Mouse (Mus musculus): Measurements from ENCODE around the gene Olfr697. TPM values are rescaled to one million over a fixed set of nuclear protein-coding genes. Genes with fewer than 3 reads are reported as not detected.
"Not testable (repeated sequence)": the region's sequence is repeated elsewhere in the genome, so short reads cannot be mapped to it uniquely, and the experiment has no call there.

Olfr697 gene
- total RNA-seq (2021): not detected
- long read RNA-seq, experiment 1: 0 reads
- long read RNA-seq, experiment 2: 0 reads

DNA sequence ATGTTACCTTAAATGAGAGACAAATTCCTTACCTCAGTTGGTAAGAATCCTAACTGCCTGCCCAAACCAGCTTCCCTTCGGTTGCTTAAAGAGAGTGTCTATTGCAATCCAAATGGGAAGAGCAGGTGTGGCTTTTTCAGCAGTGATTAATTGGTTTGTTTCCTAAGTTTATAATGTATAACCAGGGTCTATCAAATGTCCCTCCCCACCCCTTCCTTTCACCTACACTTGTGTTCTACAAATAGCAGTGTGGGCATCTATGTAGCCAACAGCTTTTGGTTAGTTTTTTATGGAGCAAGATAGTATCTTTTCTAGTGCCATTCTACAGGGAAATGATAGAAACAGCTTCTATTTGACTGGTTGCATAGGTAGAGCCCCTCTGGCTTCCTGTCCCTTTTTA lies at the start of gene Olfr697:
TSS of gene Olfr697 (minus strand) at position 101 of the 400 bp plus-strand sequence.
- DNase-seq (ENCODE audit: low spot score in 2 of 2): no peak

DNA sequence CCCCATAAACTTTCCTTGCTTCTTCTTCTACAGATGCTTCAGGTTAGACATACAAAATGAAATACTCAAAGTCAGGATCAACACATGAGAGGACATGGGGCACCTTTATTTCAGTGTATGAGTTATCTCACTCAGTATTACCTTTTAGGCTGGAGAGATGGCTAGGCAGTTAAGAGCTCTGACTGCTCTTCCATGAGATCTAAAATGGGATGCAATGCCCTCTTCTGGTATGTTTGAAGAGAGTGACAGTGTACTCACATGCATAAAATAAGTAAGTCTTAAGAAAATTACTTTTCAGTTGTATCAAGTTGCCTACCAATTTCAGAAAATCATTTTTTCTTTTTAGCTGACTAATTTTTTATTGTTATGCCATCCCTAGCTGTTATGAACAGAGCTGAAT lies 46.1 kb upstream of the Olfr697 start:
- no peak for DNase-seq (ENCODE audit: low spot score in 2 of 2)

- DNase-seq (ENCODE audit: low spot score in 2 of 2): not testable (repeated sequence)
These were observed 18.8 kb upstream of the Olfr697 start for GRCm38 (mm10) chr7:106761008-106761407.

DNA sequence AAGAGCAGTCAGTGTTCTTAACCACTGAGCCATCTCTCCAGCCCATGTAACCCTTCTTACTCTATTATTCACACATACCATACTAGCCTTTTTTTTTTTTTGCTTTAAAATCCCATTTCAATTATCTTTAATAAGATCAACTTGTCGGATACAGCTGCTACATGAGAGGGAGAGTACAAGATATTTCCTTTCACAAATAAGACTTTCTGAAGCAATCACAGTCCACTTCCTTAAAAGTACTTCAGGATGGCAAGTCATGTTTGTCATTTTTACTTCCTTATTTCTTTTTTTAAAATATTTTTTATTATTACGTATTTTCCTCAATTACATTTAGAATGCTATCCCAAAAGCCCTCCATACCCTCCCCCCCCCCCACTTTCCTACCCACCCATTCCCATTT lies 16.6 kb upstream of the Olfr697 start:
- no peak for DNase-seq (ENCODE audit: low spot score in 2 of 2)

DNA sequence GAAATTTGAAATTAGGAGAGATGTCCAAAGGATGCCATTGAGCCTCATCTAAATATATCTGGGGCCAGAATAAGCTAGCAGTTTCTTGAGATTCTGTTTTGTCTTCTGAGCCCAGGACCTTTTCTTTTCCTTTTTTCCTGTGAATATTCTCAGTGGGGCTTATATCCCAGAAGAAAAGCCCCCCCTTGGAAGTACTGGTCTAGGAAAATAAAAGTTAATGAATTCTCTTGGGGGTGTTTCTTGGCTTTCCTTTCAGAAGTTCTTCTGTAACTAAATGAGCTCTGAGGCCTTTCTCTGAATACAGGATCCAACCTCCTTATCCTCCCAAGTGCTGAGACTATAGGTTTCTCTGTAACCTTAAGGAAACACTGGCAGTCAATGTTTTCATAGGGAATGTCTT lies 13.1 kb upstream of the Olfr697 start, which contains the start of gene Olfr698:
TSS of gene Olfr698 (minus strand) at position 101 of the 400 bp plus-strand sequence.
- no peak for DNase-seq (ENCODE audit: low spot score in 2 of 2)

GRCm38 (mm10) chr7:106745811-106746210 lies 3.6 kb upstream of the Olfr697 start:
- no peak for DNase-seq (ENCODE audit: low spot score in 2 of 2)

DNA sequence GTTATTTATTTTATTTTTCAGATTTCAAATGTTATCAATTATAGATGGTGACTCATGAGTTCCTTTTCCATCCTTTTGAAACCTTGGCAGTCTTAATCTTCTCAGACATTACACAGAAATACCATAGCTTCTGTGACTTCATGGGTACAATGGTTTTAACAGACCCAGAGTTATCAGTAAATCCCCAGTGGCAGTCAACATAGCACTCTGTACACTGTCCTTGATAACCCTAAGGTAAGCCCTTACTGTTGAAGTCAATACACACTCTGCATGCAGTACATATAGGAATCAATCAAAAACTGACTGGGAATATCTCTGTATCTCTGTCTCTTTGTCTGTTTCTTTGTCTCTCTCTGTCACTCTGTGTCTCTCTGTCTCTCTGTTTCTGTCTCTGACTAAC lies 5.2 kb downstream of the Olfr697 start:
- DNase-seq (ENCODE audit: low spot score in 2 of 2): no peak

- DNase-seq (ENCODE audit: low spot score in 2 of 2): no peak
These were observed 8.5 kb downstream of the Olfr697 start for GRCm38 (mm10) chr7:106733717-106734116.

DNA sequence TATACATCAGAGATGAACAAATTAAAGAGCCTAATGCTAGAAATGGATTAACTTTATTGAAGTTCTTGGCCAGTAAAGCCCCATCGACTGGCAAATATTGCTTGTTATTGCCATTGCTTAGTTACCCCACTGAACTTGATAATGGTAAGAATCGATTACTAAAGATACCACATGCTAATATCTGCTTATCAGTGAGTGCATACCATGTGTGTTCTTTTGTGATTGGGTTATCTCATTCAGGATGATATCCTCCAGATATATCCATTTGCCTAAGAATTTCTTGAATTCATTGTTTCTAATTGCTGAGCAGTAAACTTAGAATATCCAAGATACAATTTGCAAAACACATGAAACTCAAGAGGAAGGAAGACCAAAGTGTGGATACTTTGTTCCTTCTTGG lies 16.6 kb downstream of the Olfr697 start:
- not testable (repeated sequence) for DNase-seq (ENCODE audit: low spot score in 2 of 2)

- no peak for DNase-seq (ENCODE audit: low spot score in 2 of 2)
These were observed 25.9 kb downstream of the Olfr697 start, which contains the start of gene Olfr695 for GRCm38 (mm10) chr7:106716296-106716695. TSS of gene Olfr695 (minus strand) at chr7:106716396.

GRCm38 (mm10) chr7:106711463-106711862 lies 30.8 kb downstream of the Olfr697 start:
- no peak for DNase-seq (ENCODE audit: low spot score in 2 of 2)

DNA sequence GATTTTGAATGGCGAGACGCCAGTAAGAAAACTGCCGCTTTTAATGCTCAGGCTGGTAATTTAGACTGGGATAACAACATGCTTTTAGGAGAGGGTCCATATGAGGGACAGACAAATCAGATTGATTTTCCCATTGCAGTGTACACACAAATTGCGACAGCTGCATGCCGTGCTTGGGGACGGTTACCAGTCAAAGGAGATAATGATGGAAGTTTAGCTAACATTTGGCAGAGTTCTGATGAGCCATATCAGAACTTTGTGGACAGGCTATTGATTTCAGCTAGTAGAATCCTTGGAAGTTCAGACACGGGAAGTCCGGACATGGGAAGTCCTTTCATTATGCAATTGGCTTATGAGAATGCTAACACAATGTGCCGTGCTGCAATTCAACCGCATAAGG lies 34.5 kb downstream of the Olfr697 start:
- not testable (repeated sequence) for DNase-seq (ENCODE audit: low spot score in 2 of 2)

- DNase-seq (ENCODE audit: low spot score in 2 of 2): no peak
These were observed 45.4 kb downstream of the Olfr697 start for GRCm38 (mm10) chr7:106696891-106697290.

DNA sequence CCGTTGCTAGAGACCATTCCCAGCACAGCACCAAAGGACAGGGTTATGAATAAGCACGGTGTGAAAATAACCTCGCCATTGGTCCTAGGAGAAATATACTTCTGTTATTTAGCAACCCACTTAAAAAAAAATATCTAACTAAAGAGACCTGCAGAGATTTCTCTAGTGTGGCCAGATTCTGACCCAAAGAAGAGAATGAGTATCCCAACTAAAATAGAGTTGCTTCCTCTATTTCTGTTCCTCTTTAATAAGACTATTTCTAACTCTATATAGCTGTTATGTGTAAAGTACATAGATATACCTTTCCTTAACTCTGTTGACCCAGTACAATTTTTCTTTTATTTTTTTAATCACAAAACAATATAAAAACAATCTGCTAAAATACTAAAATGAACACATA lies 49.3 kb downstream of the Olfr697 start:
- DNase-seq (ENCODE audit: low spot score in 2 of 2): no peak

DNA sequence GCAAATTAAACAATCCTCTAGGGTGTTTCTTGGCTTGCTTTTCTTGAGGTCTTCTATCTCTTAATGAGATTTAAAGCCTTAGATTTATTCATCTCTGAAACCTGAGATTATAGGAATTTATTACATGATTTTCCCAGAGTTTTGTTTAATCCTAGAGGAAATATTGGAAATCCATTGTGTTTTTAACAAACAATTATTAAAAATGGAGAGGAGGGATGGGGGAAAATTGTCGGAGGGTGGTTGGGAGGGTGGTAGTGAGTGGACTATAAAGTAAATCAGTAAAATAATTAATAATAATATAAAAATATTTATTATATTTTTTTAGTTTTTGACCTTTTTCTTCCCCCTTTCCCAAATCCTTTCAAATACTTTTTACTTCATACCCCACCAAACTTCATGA lies 50.5 kb downstream of the Olfr697 start, which contains the start of gene Olfr694:
TSS of gene Olfr694 (minus strand) at position 101 of the 400 bp plus-strand sequence.
- DNase-seq (ENCODE audit: low spot score in 2 of 2): no peak

Other genes with a start within 250 kb of the Olfr697 start
- not detected for gene Olfr693, start 61.9 kb downstream of the Olfr697 start, total RNA-seq (2021)
- gene Olfr694, start 50.6 kb downstream of the Olfr697 start, total RNA-seq (2021): not detected
- not detected for gene Olfr695, start 26.0 kb downstream of the Olfr697 start, total RNA-seq (2021)
- not detected for gene Olfr698, start 13.0 kb upstream of the Olfr697 start, total RNA-seq (2021)
- not detected for gene Olfr699, start 50.8 kb upstream of the Olfr697 start, total RNA-seq (2021)
- gene Olfr700, start 66.4 kb upstream of the Olfr697 start, total RNA-seq (2021): not detected
- gene Olfr701, start 71.7 kb upstream of the Olfr697 start, total RNA-seq (2021): not detected
- not detected for gene Olfr702, start 91.5 kb upstream of the Olfr697 start, total RNA-seq (2021)
- not detected for gene Olfr703, start 100.9 kb upstream of the Olfr697 start, total RNA-seq (2021)
- not detected for gene Olfr704, start 120.7 kb upstream of the Olfr697 start, total RNA-seq (2021)
- not detected for gene Olfr705, start 134.4 kb upstream of the Olfr697 start, total RNA-seq (2021)
- gene Olfr706, start 145.7 kb upstream of the Olfr697 start, total RNA-seq (2021): not detected
- not detected for gene Olfr707, start 158.8 kb upstream of the Olfr697 start, total RNA-seq (2021)
- gene Olfr1532-ps1, start 165.6 kb upstream of the Olfr697 start, total RNA-seq (2021): not detected
- gene Olfr709-ps1, start 189.8 kb upstream of the Olfr697 start, total RNA-seq (2021): under 1 TPM in 1 of 2 experiments, not detected in 1; 0.07 TPM
- not detected for gene Olfr710, start 205.9 kb upstream of the Olfr697 start, total RNA-seq (2021)
- gene Olfr6, start 221.5 kb upstream of the Olfr697 start, total RNA-seq (2021): not detected
- gene Olfr711, start 233.0 kb upstream of the Olfr697 start, total RNA-seq (2021): not detected